Mouse (Mus musculus) gastrocnemius, postnatal 36 days (tissue): ENCODE measurements around the gene Ncoa7. TPM values are rescaled to one million over a fixed set of nuclear protein-coding genes. Genes with fewer than 3 reads are reported as not detected.
"Not testable (repeated sequence)": the region's sequence is repeated elsewhere in the genome, so short reads cannot be mapped to it uniquely, and the experiment has no call there.

ENCODE experiments used
- DNase-seq, 2 experiments: peaks; one replicate each; pipeline ENCODE4 v3.0.0; 2022
- intact Hi-C: fragments of 180-260 bp; cut with DNase I; formaldehyde crosslinking; loops from one replicate; pipeline ENCODE4 v1.15.1; 2025
- total RNA-seq, 2 experiments: library from RNA; stranded (reverse); gene quantifications; 2 replicates each; pipeline ENCODE4 v1.2.3; 2021

The Ncoa7 gene
- total RNA-seq, 2 experiments from 2014 or later: 2.1 to 2.5 TPM

DNA sequence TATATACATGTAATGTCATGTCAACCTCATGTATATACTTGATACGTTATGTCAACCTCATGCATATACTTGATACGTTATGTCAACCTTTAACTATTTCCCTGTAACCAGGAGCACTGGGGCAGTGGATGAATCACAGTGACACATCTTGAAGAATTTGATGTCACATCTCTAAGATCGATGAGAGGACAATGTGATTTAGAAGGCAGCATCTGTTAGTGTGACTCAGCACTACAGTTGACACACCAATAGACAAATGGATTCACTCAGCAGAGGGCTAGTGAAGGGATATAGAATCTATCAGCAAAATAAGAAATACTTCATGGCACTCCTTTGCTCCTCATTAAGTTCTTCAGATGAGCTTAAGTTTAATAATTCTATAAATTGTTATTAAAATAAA is 116.3 kb downstream of the Ncoa7 start:
- intact Hi-C loops: no loop called here
- no peak for DNase-seq

DNA sequence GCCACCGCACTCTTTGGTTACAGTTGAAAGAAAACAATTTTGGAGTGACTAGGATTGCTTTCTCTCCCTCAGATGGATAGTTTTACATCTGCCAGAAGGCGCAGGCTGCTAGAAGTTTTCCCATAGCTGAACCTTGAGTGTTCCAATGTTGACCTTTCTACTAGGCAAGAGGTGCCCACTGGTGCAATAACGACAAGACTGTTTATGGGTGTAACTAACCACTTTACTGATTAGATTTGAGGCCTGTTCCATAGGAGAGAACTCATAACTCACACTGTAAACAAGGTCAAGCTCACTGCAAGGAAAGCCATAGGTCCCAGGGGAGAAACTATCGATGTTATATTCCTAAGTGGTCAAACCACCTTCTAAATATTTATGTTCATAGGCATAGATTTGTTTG is 119.7 kb downstream of the Ncoa7 start:
- intact Hi-C loops: no loop called here
- DNase-seq: no peak

DNA sequence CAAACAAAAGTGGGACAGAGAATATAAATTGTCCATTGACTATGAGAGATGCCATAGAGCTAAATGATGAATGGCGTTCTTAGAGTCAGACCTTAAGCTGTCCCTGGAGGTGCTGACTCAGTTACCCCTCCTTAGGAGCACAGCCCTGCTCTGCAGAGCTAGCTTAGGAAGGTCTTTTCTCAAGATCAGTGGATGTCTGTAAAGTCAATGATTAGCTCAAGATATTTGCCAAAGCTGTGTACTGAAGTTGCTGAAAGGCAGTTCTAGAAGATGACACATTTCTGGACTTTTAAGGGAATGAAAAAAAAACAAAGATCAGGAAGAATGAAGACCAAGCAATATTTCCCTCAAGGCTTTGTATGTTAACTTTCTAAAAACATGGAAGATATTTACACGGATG is 123.4 kb downstream of the Ncoa7 start:
- no peak for DNase-seq
- intact Hi-C loops: no loop called here

DNA sequence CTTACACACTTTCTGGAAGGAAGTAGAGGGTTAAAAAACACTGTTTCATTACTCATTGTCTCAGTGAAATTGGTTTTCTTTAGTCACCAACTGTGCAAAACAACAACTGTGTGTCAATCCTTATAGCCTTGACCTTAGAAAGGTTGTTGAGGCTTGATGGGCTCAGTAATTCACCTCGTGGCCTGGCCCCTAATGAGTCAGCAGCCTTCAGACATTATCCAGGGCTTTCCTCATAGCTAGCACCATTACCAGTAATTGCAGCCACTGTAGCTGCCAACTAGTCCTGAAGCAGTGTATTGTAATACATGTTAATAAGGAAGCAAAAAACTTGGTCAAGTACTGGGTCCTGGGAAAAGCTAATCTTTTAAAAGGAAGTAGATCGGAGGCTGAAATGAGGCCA is 125.1 kb downstream of the Ncoa7 start:
- DNase-seq: no peak
- intact Hi-C loops: no loop called here

DNA sequence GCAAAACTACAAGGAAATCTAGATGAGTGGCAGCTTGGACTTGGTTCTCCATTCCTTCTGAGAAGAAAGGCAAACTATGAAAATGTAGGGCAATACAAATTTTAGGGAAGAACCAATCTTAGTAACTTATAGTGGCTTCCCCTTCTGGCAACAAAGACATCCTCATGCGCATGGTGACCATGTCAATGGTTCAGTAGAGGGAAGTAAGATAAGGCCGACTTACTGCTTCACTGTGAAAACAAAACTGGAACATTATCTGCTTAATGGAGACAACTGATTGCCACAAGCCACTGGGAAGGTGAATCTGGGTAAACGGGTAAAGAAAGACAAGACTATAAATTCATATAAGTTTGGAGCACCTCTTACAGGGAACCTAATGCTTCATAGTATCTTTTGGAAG is 128.3 kb downstream of the Ncoa7 start:
- intact Hi-C loops: no loop called here

DNA sequence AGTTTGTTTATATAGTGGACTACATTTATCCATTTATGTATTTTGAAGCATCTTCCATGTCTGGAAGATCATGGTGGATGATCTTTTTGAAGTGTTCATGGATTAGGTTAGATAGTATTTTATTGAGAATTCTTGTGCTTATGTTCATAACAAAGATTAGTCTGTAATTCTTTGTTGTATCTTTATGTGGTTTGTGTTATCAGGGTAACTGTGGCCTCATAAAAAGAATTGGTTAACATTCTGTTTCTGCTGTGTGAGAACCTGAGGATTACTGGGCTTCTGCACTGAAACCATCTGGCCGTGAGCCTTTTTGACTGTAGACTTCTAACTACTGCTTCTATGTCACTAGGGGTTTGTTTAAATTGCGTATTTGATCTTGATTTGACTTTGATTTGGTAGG is 136.5 kb downstream of the Ncoa7 start:
- intact Hi-C loops: no loop called here
- no peak for DNase-seq

More for the DNA sequence above, 128.3 kb downstream of the Ncoa7 start:
- DNase-seq: no peak

DNA sequence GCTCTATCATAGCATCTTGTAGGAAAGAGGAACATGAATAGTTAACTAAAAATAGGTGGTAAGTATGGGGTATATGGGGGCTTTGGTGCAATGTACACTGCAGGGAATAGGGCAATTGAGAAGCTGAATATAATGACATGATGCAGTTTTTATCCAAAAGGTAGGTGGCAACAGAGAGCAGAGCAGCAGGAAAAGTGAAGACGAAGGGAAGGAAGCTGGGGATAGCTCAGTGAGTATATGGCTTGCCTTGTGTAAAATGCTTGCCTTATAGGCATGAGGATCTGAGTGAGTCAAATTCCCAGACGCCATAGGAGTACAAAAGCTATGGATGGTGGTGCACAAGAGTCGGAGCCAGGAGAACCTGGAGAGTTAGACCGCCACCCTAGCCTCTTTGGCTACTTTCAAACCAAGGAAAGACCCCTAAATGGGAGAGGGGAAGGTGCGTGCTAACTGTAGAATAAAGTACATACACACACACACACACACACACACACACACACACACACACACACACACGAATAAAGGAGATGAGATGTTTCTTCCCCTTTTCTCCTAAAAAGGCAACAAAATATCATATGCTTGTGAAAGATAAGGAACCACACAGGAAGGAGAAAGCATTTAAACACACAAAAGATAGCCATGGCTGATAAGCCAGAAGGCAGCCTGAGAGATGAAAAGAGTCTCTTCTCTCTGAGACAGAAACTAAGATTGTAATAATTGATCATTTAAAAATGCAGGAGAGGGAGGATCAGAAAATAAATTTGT is 142.4 kb downstream of the Ncoa7 start:
- DNase-seq: no peak
- intact Hi-C loops: no loop called here

DNA sequence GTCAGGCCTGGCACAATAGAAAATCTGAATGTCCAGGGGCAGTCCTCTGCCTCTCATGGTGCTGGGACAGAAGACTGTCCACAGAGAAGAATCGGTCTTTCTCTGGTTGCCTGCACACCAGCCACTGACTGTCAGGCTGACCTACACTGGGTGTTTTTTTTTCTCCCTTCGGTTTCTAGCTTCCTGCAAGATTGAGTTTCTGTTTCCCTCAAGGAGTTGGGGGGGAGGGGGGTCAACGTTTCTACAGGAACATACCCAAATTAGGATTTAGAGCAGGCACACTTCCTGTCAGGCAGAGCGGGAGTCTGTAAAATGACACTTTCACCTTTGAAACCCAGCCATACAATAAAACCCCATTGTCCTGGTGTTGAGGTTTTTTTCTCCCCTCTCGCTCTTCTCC is 147.5 kb downstream of the Ncoa7 start:
- intact Hi-C loops: no loop called here
- peak in 1 of 2 experiments; percentile 14 for DNase-seq

DNA sequence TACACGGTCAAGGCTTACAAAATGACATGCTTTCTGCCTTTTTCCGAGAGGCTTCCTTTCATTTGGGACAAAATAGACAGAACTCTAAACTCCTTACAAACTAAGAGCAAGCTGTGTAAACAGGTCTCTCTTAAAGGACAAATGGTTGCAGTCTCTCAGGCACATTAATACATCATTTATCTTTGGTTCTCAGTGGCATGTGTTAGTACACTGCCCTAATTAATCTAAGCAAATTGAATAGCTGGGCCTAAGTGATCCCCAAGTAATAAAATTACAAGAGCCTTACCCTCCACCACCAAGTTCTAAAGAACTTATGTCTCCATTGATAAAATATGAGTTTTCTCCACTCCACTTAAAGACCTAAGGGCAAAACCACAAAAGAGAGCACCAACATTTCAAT is 155.4 kb downstream of the Ncoa7 start:
- DNase-seq: no peak
- intact Hi-C loops: no loop called here

DNA sequence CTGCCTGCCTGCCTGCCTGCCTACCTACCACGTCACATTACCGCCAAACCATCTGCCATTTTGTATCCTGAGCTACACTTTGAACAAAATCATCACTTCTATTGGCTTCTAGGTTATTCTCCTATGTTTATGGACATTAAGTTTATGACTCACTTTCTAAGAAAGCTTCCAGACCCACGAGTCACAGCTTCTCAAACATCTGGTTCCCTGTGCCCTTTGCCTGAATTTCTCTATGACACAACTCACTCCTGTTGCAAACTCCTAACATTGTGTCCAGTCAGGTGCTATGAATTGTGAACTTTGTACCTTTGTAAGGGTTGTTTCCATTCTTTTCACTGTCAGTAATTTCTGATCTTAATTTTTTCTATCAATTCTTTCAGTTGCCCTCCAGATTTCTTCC is 164.9 kb downstream of the Ncoa7 start:
- no peak for DNase-seq
- intact Hi-C loops: no loop called here

DNA sequence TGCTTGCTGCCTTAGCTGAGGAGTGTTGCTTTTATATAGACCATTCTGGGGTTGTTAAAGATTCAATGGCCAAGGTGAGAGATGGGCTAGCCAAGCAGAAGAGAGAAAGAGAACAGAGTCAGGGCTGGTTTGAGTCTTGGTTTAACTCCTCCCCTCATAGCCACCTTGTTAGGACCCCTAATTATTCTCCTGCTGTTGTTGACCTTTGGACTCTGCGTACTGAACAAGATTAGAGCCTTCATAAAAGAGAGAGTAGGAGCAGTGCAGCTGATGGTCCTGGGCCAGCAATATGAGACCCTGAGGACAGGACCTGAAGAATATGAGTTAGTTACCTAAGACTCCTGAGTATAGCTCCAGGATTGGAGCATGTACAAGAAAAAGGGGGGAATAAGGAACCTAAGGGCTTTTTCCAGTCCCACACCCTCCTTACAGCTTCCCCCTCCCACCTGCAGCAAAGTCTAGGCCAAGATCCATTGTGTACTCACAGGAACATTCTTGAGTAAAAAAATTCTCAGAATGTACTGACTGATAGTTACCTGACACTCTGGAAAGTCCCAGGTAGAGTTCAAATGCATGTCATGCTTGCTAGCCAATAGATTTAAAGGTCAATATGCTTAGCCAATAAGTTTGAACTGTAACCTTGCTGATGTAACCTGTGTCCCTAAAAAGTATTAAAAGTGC is 166.5 kb downstream of the Ncoa7 start:
- intact Hi-C loops, DNase-seq: not testable (repeated sequence)

DNA sequence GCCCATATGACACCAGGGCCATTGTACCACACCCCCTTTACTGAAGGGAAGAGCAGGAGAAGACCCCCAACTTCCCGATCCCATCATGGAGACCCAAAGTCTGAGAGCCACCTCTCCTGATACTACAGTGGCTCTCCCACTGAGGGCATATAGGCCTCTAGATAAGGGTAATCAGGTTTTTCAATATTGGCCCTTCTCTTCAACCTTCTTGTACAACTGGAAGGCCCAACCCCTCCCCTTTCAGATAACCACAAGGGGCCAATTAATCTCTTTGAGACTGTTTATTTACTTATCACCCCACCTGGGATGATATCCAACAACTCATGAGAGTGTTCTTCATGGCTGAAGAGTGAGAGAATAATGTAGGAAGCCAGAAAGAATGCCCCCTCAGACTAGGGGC is 170.4 kb downstream of the Ncoa7 start:
- intact Hi-C loops: no loop called here
- no peak for DNase-seq

DNA sequence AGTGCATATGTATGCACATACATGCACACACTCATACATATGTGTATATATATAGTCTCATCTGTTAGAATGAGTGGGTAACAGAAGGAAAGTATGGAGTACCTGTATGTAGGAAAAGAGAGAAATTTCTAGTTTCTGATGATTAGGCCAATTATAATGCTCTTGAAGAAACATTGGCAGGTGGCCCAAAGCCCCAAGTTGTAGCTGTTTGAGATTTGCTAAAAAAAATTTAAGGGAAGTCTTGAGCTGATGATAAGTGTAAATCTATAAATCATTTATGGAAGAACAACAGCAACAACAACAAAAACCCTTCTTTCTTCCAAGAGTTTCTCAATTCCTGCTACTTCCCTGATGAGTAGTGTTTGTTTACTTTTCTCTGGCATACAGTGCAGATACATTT is 173.1 kb downstream of the Ncoa7 start:
- intact Hi-C loops: no loop called here

DNA sequence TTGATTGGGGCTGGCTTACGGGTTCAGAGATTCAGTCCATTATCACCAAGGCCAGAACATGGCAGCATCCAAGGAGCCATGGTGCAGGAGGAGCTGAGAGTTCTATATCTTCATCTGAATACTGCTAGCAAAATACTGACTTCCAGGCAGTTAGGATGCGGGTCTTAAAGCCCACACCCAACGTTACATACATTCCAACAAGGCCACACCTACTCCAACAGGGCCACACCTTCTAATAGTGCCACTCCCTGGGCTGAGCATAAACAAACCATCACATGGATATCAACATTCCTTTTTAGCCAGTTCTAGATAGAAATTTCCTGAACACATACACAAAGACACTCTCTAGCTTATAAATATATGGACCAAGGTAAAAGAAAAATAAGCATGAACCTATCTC is 173.6 kb downstream of the Ncoa7 start, which contains the start of gene Hint3:
Gene Hint3, minus strand, starts transcription at position 120 of the 400 bp plus-strand sequence.
- intact Hi-C loops: no loop called here
- no peak for DNase-seq

More for the DNA sequence above, 173.1 kb downstream of the Ncoa7 start:
- no peak for DNase-seq

DNA sequence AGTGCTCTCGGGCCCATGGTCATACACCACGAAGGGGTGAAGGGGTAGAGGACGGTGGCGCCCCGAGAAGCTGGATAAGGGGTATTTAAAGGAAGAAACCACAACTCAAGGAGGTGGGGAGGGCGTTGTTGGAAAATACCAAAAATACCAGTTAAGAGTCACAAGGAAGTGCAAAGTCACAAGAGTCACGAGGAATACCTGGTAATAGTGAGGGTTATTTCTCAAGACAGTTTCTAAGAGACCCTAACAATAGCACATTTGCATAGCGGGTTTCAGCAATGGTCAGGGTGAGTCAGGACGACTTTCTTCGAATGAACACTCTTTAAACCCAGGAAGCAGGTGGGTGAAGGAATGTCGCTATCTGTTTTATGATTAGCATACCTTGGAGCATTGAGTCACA is 174.7 kb downstream of the Ncoa7 start:
- intact Hi-C loops, DNase-seq: not testable (repeated sequence)

DNA sequence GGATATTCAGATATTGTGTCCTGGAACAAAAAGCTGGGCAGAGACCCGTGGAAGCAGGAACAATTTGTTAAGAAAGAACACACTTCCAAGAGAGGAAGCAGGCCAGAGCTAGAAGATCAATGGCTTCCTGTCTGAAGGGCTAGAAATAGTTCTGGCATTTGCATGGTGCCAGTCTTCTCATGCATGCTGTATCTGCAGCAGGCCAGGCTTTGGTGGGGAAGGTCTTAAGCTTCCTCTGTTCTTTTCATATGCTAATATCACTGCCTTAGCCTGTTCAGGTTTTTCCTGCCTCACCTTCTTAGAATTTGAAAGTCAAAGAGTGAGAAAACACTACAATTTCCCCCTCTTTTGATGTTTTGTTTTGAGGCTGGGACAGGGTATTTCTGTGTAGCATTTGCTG is 175.6 kb downstream of the Ncoa7 start:
- intact Hi-C loops: no loop called here
- no peak for DNase-seq

DNA sequence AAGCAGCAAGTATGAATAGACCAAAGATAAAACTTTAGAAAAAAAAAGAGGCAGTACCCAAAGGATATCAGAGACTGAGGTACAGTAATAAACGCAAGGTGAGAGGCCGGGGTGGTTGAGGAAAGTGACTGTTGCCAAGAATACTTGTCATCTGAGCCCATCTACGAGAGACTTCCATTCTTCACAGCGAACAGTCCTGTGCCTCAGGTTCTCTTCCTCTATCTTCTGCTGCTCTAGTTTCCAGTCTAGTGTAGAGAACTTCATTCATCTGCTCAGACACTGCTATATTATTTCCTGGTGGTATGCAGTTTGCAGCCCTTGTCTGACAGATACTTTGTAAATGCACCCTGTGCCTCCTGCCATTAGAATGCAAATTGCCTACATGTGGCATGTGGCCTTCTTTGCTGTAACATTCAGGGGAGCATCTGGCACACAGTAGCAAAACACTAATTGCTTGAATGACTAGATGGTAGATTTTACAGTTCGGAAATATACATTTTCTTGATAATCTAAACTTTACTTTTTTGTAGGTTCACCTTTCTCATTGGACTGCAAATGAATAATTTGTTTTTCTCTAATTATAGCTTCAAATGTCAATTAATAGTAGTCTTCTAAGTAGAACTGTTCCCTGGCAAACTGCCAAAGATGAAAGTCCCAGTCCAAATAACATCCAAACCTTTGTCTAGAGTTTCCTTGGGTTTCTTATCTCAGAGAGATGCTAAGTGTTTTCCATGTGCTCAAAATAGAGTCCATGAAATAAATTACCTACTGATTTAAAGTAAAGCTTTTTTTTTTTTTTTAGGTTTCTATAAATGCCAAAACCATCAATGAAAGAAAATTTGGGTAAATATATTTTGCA is 178.7 kb downstream of the Ncoa7 start:
- intact Hi-C loops: loop anchor here (5.0 kb wide), 1 partner anchor 93 kb away; no protein-coding TSS in a partner anchor

DNA sequence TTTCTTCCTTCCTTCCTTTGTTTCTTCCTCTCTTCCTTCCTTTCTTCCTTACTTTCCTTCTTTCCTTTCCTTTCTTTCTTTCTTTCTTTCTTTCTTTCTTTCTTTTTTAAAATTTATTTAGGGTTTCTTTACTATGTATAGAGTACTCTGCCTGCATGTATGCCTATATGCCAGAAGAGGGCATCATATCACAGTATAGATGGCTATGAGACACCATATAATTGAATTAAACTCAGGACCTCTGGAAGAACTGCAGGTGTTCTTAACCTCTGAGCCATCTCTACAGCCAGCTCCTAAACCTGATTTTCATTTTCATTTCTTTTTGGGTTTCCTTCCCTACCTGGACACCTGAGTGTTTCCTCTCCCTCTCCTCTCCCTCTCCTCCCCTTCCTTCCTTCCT is 180.2 kb downstream of the Ncoa7 start:
- intact Hi-C loops: loop anchor here (5.0 kb wide), 1 partner anchor 94 kb away; no protein-coding TSS in a partner anchor
- no peak for DNase-seq

More for the DNA sequence above, 178.7 kb downstream of the Ncoa7 start:
- DNase-seq: no peak

DNA sequence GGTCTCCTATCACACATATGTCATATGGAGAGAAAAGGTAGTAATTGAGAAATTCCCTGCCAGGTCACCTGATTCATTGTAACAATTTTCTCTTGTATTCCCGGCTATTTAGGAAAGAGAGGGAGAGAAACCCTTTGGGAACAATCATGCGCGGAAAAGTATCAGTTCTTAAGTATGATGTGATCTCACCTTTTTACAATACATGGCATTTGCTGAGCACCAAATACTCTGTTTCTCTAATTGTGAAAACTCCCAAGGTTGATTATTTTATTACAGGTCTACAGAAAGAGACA is 184.3 kb downstream of the Ncoa7 start:
- intact Hi-C loops: loop anchor here (10.0 kb wide), 1 partner anchor 186 kb away; the partner anchor contains the start of gene Ncoa7

DNA sequence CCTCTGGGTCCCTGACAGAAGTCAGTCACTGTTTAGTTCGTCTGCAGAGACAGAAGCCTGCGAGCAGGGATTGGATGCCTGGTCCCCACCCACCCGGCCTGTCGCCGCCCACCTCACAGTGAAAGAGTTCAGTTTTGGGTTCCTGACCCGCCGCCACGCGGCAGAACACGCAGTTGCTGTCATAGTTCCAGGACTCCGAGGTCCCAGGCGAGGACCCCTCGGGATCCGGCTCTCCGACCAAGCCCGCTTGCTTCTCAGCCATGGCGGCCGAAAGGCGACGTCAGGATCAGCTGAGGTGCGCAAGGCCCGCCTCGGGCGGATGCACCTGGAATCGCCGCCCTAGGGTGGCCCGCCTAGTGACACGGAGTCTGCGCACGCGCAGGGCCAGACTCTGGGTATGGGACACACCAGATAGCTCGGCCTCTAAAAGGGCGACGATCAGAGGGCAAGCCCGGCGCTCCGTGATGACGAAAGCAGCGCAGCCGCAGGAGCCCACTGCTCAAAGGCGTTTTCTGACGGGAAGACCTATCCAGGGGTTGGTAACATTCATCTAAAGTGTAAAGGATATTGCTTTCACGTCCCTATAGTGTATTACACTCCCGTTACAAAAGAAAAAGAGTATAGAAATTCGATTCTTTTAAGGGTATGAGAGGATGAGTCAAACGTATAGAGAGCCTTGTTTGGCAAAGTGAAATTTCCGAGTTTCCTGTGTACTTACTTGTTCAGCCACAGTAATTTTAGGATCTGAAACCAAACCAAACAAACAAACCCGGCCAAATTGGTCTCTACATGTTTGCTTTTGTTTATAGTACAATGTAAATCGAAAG is 184.8 kb downstream of the Ncoa7 start:
- intact Hi-C loops: loop anchor here (10.0 kb wide), 1 partner anchor 186 kb away; the partner anchor contains the start of gene Ncoa7
- DNase-seq: peak; percentile 96 to 98

More for the DNA sequence above, 184.3 kb downstream of the Ncoa7 start:
- no peak for DNase-seq
